Mouse (Mus musculus): ENCODE results near the gene Slc44a5.

DNA sequence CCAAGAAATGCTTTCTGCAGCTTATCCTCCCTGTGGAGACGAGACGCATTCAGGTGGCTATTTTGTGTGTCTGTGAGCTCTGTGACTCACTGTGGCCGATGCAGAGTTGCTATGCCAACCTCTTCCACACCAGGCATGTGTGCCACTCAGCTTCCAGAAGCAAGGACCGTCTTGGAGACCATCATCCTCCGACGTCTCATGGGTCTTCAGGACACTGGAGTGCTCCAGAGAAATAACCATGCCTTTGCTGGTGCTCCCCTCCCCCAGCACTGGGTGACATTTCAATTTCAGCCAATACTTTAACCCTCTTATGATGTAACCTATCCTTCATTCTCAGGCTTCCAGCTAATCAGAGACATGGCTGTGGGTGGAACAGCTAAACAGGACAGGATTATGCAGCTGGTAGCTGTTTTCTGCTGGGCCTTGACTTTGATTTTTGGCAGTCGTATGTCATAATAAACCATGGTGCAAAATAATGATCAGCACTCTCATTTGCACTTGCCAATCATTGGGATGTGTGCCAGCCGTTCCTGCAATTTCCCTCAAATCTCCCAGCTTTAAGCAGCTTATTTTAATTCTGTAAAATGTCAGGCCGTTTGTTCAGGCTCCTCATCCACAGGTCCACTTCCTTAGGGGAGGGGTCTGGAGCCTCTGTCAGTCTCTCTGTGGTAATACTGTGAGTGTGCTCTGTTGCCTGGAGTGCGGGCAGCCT lies 198.8 kb downstream of the Slc44a5 start:
- TF ChIP-seq CHD2 (IDR thresholded peaks at IDR 0.05; ENCODE audit: low read depth, low read length): no peak
- TF ChIP-seq ZC3H11A (IDR thresholded peaks at IDR 0.05; ENCODE audit: borderline replicate concordance, low read depth, low read length): no peak
- TF ChIP-seq MAFK (IDR thresholded peaks at IDR 0.05; ENCODE audit: insufficient read depth, low read depth, low read length): no peak
- no peak for TF ChIP-seq HCFC1 (IDR thresholded peaks at IDR 0.05; ENCODE audit: borderline replicate concordance, insufficient read depth, low read length)
- no peak for TF ChIP-seq ZNF384 (IDR thresholded peaks at IDR 0.05; ENCODE audit: low read depth, low read length)
